Mouse (Mus musculus) adrenal gland, postnatal 25 days (tissue): Measurements from ENCODE around the gene Xntrpc. TPM values are rescaled to one million over a fixed set of nuclear protein-coding genes. Genes with fewer than 3 reads are reported as not detected.

Experiments used
- DNase-seq: peaks from one replicate; pipeline ENCODE4 v3.0.0; 2021; ENCODE audit warnings: mixed read lengths
- total RNA-seq: library from RNA; stranded (reverse); gene quantifications from 2 replicates; pipeline ENCODE4 v1.2.3, GENCODE M21; 2021

The Xntrpc gene
- total RNA-seq, 1 experiment from 2014 or later = 1.9 TPM

DNA sequence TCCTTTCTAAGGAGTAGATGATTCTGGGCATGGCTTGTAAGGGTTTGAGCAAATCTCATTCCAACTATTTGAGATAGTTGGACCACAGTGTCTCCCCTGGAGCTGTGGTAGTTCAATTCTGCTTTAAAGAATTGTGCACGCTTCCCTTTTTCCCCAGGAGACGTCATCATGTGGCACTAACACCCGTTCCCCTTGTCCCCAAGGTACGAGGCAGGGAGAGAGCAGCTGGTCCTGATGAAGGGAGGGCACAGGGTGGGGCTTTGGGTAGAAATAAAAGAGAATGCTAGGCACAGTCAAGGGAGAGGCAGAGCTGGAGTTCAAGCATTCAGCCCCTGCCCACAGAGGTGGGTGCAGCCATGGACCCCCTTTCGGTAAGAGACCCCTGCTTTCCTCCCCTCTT, 17.3 kb downstream of the Xntrpc start, which contains the start of gene Trpc2:
TSS of gene Trpc2 (plus strand) at position 301 of the 400 bp plus-strand sequence.
- no peak for DNase-seq

GRCm38 (mm10) chr7:102084041-102084696, 18.7 kb downstream of the Xntrpc start:
- DNase-seq = no peak

DNA sequence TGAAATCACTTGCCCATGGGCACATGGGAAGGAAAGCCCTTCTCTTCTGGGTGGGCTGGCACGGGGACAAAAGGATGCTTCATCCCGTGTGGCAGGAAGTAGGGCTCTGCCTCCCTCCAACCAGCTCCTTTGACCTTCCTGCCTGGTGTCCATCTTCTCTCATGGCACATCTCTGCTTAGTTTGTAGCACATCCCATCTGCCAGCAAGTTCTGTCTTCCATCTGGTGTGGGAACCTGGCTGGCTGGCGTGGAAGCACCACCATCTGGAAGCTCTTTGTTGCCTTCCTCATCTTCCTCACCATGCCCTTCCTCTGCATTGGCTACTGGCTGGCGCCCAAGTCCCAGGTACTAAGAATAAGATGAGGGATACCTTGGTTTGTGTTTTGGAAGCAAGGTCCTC, 21.8 kb downstream of the Xntrpc start:
- no peak for DNase-seq

DNA sequence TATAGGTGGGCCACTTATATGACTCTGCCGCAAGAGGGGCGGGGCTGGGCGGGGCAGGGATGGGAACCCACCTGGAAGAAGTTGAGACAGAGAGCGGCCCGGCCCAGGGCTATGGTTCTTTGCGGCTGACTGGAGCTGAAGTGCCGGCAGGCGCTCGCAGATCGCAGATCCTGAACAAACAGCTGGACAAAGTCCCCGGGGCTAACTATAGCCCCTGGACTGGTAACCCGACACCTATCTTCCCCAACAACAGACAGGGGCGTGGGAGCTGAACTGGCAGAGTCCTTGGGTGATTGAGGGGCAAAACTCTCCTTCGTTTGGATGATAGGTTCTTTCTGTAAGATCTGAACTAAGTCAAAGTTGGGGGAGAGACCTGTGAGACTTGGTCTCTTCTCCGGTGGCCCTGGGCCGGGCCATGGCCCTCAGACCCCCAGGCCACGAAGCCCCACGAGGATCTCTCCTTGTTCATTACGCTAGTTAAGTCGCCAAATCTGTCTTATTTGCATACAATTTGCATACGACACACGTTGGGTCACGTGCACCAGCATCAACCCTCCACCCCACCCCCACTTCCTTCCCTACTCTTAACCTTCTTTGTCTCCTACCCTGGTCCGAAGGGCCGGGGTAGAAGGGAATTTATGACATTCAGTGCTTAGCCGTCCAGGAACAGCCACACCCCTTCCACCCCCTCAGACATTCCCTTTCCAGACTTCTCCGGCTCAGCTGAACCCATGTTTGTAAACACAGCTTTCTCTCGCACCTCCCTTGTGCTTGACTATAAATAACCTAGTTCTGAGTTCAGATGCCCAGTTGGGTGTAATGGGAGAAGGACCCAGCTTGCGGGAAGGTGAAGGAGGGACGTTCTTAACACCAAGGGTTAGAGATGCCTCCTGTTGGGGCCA, 34.5 kb downstream of the Xntrpc start:
- no peak for DNase-seq

- DNase-seq = no peak
Measured at GRCm38 (mm10) chr7:102100868-102101267, 35.4 kb downstream of the Xntrpc start.

- no peak for DNase-seq
Measured at GRCm38 (mm10) chr7:102101487-102101886, 36.0 kb downstream of the Xntrpc start, which contains the start of gene Art1. Gene Art1, plus strand, starts transcription at chr7:102101743.

DNA sequence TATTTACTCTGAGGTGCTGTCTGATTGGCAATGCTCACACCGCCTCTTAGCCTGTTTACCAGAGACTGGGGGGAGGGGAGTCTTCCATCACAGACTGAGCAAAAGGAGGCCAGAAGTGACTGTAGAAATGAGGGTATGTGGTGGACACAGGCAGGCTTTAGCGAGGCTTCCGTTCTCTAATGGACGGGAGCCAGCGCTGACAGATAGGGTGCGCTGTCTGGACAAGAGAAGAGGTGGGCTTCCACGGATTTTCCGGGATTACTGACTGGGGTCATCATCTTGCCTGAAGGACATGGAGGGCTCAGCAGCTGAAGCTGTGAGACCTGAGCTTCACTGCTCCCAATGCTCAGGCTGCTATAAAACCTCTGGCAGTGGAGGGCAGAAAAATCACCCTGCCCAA, 36.7 kb downstream of the Xntrpc start:
- no peak for DNase-seq

DNA sequence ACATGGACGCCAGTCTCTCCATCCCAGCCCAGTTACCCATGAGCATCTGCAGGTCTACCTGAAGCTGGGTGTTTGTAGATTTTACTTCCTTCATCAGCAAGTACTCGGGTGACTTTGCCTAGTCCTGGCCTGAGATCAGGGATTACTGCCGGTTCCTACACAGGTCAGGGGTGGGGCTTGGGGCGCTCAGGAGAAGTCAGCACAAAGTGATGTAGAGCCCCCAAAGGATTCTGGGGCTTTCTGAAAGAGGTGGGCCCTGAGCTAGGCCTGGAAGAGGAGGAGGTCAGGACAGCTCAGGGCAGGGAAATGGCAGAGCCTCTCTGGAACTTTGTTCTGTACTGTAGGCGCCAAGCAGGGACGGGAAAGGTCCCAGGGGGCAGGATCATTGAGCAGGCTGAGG, 37.2 kb downstream of the Xntrpc start:
- no peak for DNase-seq

GRCm38 (mm10) chr7:102103555-102103954, 38.0 kb downstream of the Xntrpc start:
- no peak for DNase-seq

- DNase-seq = no peak
Measured at GRCm38 (mm10) chr7:102104126-102104525, 38.6 kb downstream of the Xntrpc start.

DNA sequence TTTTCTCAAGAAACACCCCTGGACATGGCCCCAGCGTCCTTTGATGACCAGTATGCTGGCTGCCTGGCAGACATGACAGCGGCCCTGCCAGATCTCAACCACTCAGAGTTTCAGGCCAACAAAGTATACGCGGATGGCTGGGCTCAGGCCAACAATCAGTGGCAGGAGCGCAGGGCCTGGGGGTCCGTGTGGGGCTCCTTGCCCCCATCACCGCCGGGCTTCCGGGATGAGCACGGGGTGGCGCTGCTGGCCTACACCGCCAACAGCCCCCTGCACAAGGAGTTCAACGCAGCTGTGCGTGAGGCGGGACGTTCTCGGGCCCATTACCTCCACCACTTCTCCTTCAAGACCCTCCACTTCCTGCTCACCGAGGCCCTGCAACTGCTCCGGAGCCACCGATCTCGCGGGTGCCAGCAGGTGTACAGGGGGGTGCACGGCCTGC, 41.2 kb downstream of the Xntrpc start:
- peak; percentile 16 for DNase-seq

- no peak for DNase-seq
Measured at GRCm38 (mm10) chr7:102108206-102108605, 42.7 kb downstream of the Xntrpc start.

- no peak for DNase-seq
Measured at GRCm38 (mm10) chr7:102109171-102109570, 43.7 kb downstream of the Xntrpc start, which contains the start of gene Art5. Gene Art5, minus strand, starts transcription at chr7:102109489.

DNA sequence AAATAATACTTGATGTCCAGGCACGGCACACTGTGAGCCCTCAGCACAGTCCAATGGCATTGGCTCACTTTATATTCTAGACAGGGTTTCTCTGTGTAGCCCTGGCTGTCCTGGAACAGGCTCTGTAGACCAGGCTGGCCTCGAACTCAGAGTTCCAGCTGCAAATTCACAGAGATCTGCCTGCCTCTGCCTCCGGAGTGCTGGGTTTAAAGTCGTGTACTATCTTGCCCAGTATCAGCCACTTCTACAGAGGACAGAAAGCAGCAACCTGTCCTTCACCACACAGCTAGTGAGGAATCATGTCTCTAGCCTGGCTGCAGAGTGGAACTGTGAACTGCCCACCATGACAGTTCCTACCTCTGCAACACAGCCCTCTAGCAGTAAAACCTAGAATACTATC, 44.2 kb downstream of the Xntrpc start:
- no peak for DNase-seq

DNA sequence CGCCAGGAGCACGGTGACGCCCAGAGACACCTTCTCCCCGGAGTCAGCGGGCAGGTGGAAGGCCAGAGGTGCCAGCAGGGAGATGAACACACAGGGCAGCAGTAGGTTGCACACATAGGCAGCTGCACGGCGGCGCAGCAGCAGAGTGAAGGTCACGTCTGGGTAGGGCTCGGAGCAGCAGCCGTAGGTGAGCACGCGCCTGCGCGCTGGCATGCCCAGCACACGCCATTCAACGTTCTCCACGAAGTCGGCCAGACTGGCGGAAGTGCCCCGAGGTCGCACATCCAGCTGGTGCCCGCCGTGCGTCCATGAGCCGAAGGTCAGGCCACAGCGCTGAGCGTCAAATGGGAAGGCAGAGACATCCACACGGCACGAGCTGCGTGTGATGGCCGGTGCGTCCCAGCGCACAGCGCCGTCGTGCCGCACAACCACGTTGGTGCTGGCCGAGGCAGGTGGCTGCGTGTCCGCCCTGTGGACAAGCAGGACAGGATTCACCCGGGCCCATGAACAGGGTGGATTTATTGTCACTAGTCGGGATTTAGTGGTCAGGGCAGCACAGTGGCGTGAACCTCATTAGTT, 47.7 kb downstream of the Xntrpc start:
- DNase-seq = no peak

- no peak for DNase-seq
Measured at GRCm38 (mm10) chr7:102116579-102117331, 51.2 kb downstream of the Xntrpc start, which contains the start of gene Chrna10. Gene Chrna10, minus strand, starts transcription at chr7:102116828.

DNA sequence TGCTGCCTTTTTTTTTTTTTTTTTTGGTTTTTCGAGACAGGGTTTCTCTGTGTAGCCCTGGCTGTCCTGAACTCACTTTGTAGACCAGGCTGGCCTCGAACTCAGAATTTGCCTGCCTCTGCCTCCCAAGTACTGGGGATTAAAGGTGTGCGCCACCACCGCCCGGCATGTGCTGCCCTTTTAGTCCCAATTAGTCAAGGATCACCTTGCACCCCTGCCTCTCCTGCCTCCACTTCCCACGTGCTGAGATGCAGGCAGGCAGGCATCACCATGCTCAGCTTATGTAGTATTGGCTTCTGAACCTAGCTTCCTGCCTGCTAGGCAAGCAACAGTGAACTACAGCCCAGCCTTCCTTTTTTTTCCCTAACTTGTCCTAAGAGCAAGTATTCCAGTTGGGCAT, 51.9 kb downstream of the Xntrpc start:
- no peak for DNase-seq

- DNase-seq = no peak
Measured at GRCm38 (mm10) chr7:102120326-102120725, 54.8 kb downstream of the Xntrpc start.

DNA sequence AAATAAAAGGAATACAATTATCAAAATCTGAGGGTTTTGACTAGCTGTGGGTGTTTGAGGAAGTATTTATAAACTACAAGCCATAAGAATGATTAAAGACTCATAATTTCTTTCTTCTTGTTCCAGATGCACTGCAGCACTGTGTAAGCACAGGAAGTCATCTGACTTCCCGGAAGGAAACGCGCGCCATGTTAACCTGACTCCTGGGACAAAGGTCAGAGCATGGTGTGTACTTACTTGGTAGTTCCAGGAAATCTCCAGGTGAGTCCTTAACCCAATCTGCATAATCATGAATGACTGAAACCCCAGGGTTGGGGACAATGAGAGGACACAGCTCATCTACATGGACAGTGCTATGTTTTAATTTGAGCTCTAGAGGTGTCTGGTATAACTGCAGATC, 66.9 kb downstream of the Xntrpc start:
- no peak for DNase-seq

DNA sequence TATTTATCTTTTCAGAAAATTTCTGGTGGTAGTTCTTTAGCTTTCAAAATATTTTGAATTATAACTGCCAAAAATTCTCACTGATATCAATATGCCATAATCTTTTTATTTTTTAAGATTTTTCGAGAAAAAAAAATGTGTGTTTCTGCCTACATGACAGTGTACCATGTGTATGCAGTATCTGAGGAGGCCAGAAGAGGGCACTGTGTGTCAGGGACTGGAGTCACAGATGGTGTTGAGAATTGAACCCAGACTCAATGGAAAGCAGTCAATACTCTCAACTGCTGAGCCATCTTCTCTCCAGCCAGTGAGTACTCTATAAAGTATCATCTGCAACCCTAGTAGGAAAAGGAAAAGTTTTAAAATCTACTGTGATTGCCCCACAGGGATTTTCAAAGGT, 72.0 kb downstream of the Xntrpc start:
- DNase-seq = peak; percentile 22

DNA sequence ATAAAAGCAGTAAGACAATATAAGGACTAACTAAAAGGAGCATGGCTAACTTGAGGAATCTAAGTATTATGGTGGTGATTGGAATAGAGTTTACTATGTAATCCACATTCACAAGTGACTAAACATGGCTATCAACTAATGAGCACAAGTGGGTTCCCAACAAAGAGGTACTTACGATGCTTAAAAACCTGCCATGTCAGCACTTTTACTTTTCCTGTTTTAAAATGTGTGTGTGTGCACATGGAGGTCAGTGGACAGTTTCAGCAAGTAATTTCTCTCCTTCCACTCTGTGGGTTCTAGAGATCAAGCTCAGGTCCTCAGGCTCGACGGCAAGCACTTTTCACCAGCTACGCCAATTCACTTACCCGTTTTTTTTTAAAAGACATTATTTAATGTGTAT, 72.4 kb downstream of the Xntrpc start:
- DNase-seq = no peak
